Mouse (Mus musculus): ENCODE results near the gene Gm20388. TPM values are rescaled to one million over a fixed set of nuclear protein-coding genes. Genes with fewer than 3 reads are reported as not detected.

Gm20388 gene
- polyA plus RNA-seq, 1 experiment from 2014 or later, result not detected

DNA sequence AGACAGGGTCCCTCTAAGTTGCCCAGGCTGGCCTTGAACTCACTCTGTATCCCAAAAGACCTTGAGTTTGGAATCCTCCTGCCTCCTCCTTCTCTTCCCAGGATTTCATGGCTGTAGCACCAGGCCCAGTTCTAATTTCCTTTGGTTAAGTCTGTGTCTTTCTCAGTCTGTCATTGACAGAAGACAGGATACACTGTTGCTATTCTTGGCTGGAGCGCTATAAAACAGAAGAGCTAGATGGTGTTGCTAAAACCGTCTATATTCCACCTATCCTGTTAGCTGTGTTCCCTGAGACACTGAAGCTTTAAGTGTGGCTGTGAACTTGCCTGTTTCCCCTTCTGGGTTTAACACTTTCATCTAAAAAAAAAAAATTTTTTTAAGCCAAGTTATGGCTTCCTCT, 4301.5 kb downstream of the Gm20388 start:
- no peaks in the 10 kb centered on the region for H3K27me3 ChIP-seq (ENCODE audit: control insufficient read depth, insufficient read depth, low read length)

DNA sequence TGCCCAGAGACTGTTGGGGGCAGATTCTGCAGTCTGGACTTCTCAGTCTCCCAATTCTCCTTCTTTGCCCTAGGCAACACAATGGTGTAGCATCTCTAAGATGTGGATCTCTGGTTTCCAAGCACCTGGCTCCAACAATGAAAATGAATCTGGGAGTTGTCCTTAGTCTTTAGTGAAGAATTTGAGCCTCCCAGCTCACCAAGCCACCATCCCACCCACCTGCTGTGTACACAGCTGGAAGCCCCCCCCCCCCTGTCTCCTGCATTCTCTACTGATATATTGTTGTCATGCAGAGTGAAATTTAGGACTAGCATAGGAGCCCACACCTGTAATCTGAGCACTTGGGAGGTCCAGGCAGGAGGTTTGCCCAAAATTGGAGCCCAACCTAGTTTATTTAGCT, 4306.3 kb downstream of the Gm20388 start:
- H3K4me1 ChIP-seq (ENCODE audit: control insufficient read depth, insufficient read depth, low read length), result 0 out of 2 replicates have a peak, but pooled peaks cover 3% of the 10 kb centered on the region
- no peak overlapping the region for H3K4me2 ChIP-seq (replicated peaks; ENCODE audit: low read depth, low read length)
- H3K27me3 ChIP-seq (ENCODE audit: control insufficient read depth, insufficient read depth, low read length), result no peaks in the 10 kb centered on the region
- no peaks in the 10 kb centered on the region for H3K9me3 ChIP-seq (ENCODE audit: control insufficient read depth, low read length)
- no peak overlapping the region for H3K4me3 ChIP-seq (ENCODE audit: low read length)
- H3K36me3 ChIP-seq (ENCODE audit: control insufficient read depth, insufficient read depth, low read length), result no peaks in the 10 kb centered on the region
- 0 out of 2 replicates have a peak, but pooled peaks have one; percentile 39 for ATAC-seq (ENCODE audit: low FRiP score, low TSS enrichment)
- H3K9ac ChIP-seq (ENCODE audit: low read depth, low read length), result no peak overlapping the region
- no peak overlapping the region for H3K27ac ChIP-seq (ENCODE audit: low read depth, low read length)

More for the DNA sequence above, 4301.5 kb downstream of the Gm20388 start:
- H3K4me1 ChIP-seq (ENCODE audit: control insufficient read depth, insufficient read depth, low read length), result no peaks in the 10 kb centered on the region
- no peak overlapping the region for H3K27ac ChIP-seq (ENCODE audit: low read depth, low read length)
- H3K4me2 ChIP-seq (replicated peaks; ENCODE audit: low read depth, low read length), result no peak overlapping the region
- no peak overlapping the region for H3K4me3 ChIP-seq (ENCODE audit: low read length)
- no peak overlapping the region for H3K9ac ChIP-seq (ENCODE audit: low read depth, low read length)
- WGBS, result 62% methylated on average over 2 of the region's 2 CpGs
- no peak for ATAC-seq (ENCODE audit: low FRiP score, low TSS enrichment)
- no peaks in the 10 kb centered on the region for H3K9me3 ChIP-seq (ENCODE audit: control insufficient read depth, low read length)
- H3K36me3 ChIP-seq (ENCODE audit: control insufficient read depth, insufficient read depth, low read length), result no peaks in the 10 kb centered on the region

DNA sequence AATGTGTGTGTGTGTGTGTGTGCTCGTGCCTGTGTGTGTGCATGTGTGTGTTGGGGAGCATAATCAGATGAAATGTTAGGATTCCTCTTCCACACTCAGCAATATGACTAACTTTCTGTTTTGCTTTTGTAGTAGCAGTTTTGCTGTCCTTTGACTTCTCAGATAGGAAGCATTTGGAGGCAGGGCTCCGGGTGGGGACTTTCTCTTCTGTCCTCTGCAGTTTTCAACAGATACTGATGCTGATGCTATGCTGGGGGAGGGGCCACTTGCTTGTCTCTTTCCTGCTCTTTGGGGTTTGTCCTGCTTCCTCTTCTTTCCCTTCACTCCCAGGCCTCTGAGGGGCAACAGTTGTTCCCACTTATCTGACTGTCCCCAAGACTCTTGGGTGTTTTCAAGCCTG, 4319.2 kb downstream of the Gm20388 start:
- no peak overlapping the region for H3K4me2 ChIP-seq (replicated peaks; ENCODE audit: low read depth, low read length)
- no peaks in the 10 kb centered on the region for H3K27me3 ChIP-seq (ENCODE audit: control insufficient read depth, insufficient read depth, low read length)
- no peak overlapping the region for H3K27ac ChIP-seq (ENCODE audit: low read depth, low read length)
- no peak for ATAC-seq (ENCODE audit: low FRiP score, low TSS enrichment)
- no peaks in the 10 kb centered on the region for H3K9me3 ChIP-seq (ENCODE audit: control insufficient read depth, low read length)
- H3K4me1 ChIP-seq (ENCODE audit: control insufficient read depth, insufficient read depth, low read length), result no peaks in the 10 kb centered on the region
- H3K4me3 ChIP-seq (ENCODE audit: low read length), result no peak overlapping the region
- H3K9ac ChIP-seq (ENCODE audit: low read depth, low read length), result no peak overlapping the region
- 59% methylated on average over 2 of the region's 2 CpGs for WGBS
- no peaks in the 10 kb centered on the region for H3K36me3 ChIP-seq (ENCODE audit: control insufficient read depth, insufficient read depth, low read length)

DNA sequence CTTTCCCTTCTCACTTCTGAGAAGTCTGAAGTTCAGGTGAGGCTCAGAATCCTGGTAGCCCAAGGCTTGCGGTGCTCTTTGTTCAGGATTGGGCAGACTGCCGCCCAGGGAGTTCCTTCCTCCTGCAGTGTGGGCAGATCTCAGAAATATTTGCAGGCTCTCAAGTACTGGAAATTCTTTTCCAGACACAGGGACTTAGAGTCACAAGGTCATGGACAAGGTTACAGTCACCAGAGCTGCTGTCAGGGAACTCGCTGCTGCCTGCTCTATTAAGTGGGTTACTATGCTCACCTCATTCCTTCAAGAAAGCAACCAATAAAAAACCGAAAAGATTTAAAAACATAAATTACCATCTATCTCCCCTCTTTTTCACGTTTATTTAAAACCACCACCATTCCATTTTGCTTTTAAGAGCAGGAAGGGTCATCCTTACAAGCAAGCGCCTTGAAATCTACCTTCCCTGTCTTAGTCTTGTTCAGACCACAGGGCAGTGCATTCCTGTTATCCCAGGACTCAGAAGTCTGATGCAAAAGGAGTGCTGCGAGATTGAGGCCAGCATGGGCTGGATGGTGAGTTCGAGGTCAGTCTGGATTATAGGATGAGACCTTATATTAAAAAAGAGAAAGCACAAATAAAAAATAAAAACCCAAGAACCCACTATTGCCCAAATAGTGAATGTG, 4320.0 kb downstream of the Gm20388 start:
- no peaks in the 10 kb centered on the region for H3K36me3 ChIP-seq (ENCODE audit: control insufficient read depth, insufficient read depth, low read length)
- H3K27ac ChIP-seq (ENCODE audit: low read depth, low read length), result no peak overlapping the region
- H3K9me3 ChIP-seq (ENCODE audit: control insufficient read depth, low read length), result no peaks in the 10 kb centered on the region
- ATAC-seq (ENCODE audit: low FRiP score, low TSS enrichment), result peak; percentile 34; the same call in 1 of the 2 replicates
- H3K4me3 ChIP-seq (ENCODE audit: low read length), result peak overlapping the region; percentile 90
- H3K27me3 ChIP-seq (ENCODE audit: control insufficient read depth, insufficient read depth, low read length), result no peaks in the 10 kb centered on the region
- H3K4me2 ChIP-seq (replicated peaks; ENCODE audit: low read depth, low read length), result peak overlapping the region; percentile 92
- H3K9ac ChIP-seq (ENCODE audit: low read depth, low read length), result peak overlapping the region; percentile 90; the same call in 1 of the 2 replicates
- H3K4me1 ChIP-seq (ENCODE audit: control insufficient read depth, insufficient read depth, low read length), result no peaks in the 10 kb centered on the region
- 50% methylated on average over 8 of the region's 8 CpGs for WGBS

DNA sequence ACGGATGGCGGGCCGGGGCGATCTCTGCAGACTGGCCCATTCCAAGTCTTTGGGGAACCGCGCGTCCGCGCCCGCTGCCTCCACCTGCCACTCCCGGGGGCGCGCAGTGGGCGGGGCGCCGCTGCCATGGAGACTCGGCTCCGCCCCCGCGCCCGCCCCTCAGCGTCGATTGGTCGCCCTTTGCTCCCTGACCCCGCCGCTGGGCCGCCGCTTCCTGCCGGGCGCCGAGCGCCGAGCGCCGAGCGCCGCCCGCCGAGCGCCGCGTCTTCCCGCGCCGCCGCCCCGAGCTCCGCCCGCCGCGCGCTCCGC, 4320.5 kb downstream of the Gm20388 start, which contains the start of gene Galnt2:
Galnt2 (plus strand) TSS at position 216 of the 309 bp plus-strand sequence.
- ATAC-seq (ENCODE audit: low FRiP score, low TSS enrichment), result peak; percentile 88
- WGBS, result 1% methylated on average over 28 of the region's 53 CpGs
- Histone ChIP-seq H3K4me1 (ENCODE audit: control insufficient read depth, insufficient read depth, low read length) (no peaks in the 10 kb centered on the region), H3K36me3 (ENCODE audit: control insufficient read depth, insufficient read depth, low read length) (no peaks in the 10 kb centered on the region), H3K4me2 (replicated peaks; ENCODE audit: low read depth, low read length) (peak within 1 kb of the TSS; percentile 92), H3K27me3 (ENCODE audit: control insufficient read depth, insufficient read depth, low read length) (no peaks in the 10 kb centered on the region), H3K9ac (ENCODE audit: low read depth, low read length) (peak within 1 kb of the TSS; percentile 90), H3K4me3 (ENCODE audit: low read length) (peak within 1 kb of the TSS; percentile 90), H3K27ac (ENCODE audit: low read depth, low read length) (no peak within 1 kb of the TSS), H3K9me3 (ENCODE audit: control insufficient read depth, low read length) (no peaks in the 10 kb centered on the region)

DNA sequence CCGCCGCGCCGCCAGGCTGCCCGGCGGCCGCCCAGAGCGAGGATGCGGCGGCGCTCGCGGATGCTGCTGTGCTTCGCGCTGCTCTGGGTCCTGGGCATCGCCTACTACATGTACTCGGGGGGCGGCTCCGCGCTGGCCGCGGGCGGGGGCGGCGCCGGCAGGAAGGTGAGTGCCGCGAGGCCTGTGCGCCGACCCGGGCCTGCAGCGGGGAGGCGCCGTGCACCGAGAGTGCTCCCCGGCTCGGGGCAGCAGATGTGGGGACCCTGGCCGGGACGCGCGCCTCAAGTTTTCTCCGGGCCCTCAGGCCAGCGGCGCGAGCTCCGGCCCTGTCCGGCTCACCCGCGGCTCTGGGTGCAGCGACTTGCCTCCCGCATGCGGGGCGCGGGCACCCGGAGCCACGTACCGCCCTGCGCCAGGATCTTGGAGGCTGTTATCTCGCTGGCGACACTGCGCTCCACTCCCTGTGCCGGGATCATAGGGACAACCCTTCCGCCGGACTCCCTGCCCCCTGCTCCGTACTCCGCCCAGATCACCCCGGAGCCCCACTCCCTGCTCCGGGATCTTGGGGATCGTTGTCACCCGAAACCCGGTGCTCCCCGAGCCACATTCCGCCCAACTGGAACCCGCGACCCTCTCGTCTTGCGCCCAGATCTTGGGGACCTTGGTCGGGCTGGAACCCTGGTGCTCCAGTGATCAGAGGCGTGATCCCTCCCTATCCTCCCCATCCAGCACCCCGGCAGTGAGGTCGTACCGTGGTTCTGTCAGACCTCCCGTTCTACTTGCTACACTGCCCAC, 4321.0 kb downstream of the Gm20388 start:
- Histone ChIP-seq H3K9me3 (ENCODE audit: control insufficient read depth, low read length) (no peaks in the 10 kb centered on the region), H3K27me3 (ENCODE audit: control insufficient read depth, insufficient read depth, low read length) (no peaks in the 10 kb centered on the region), H3K4me3 (ENCODE audit: low read length) (peak overlapping the region; percentile 90), H3K27ac (ENCODE audit: low read depth, low read length) (no peak overlapping the region), H3K36me3 (ENCODE audit: control insufficient read depth, insufficient read depth, low read length) (no peaks in the 10 kb centered on the region), H3K4me2 (replicated peaks; ENCODE audit: low read depth, low read length) (peak overlapping the region; percentile 92), H3K4me1 (ENCODE audit: control insufficient read depth, insufficient read depth, low read length) (no peaks in the 10 kb centered on the region), H3K9ac (ENCODE audit: low read depth, low read length) (peak overlapping the region; percentile 90)
- ATAC-seq (ENCODE audit: low FRiP score, low TSS enrichment), result peak; percentile 82
- under 1% methylated on average over 68 of the region's 83 CpGs for WGBS

DNA sequence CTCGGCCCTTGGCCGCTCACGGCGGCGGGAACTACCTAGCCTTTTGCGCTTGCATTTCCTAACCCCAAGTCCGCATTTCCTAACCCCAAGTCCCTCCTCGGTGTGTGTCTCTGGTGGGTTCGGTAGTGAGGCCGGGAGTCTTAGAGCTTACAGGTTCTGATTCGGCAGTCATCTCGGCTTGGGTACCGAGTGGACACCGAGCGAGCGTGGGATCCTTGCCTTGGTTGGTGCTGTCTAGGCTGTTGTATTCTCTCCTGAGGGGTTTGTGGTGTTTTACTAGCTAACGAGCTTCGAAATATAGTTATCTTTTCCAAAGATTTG, 4321.6 kb downstream of the Gm20388 start:
- H3K4me1 ChIP-seq (ENCODE audit: control insufficient read depth, insufficient read depth, low read length), result no peaks in the 10 kb centered on the region
- peak overlapping the region; percentile 90 for H3K9ac ChIP-seq (ENCODE audit: low read depth, low read length)
- 2% methylated on average over 18 of the region's 18 CpGs for WGBS
- H3K9me3 ChIP-seq (ENCODE audit: control insufficient read depth, low read length), result no peaks in the 10 kb centered on the region
- H3K4me2 ChIP-seq (replicated peaks; ENCODE audit: low read depth, low read length), result peak overlapping the region; percentile 92
- H3K4me3 ChIP-seq (ENCODE audit: low read length), result peak overlapping the region; percentile 90
- no peaks in the 10 kb centered on the region for H3K36me3 ChIP-seq (ENCODE audit: control insufficient read depth, insufficient read depth, low read length)
- no peaks in the 10 kb centered on the region for H3K27me3 ChIP-seq (ENCODE audit: control insufficient read depth, insufficient read depth, low read length)
- H3K27ac ChIP-seq (ENCODE audit: low read depth, low read length), result no peak overlapping the region
- no peak for ATAC-seq (ENCODE audit: low FRiP score, low TSS enrichment)

DNA sequence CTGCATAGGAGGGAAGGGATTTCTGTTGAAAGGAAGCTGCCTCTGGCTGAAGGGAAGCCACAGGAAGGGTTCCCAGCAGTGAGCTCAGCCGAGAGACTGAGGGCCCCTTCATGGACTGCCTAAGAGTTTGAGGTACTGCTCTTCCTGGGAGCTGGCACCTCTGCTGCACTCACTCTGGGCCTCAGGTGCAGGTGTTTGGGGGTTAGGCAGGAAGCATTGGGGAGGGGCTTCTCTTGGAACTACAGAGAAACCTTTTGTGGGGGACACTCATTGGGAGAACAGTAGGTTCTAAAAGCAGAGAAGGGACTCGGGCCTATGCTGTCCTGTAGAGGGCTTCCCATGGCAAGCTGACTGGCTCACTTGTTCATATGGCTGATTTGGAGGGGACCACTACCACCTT, 4323.9 kb downstream of the Gm20388 start:
- WGBS, result 65% methylated on average over 2 of the region's 2 CpGs
- Histone ChIP-seq H3K36me3 (ENCODE audit: control insufficient read depth, insufficient read depth, low read length) (no peaks in the 10 kb centered on the region), H3K27me3 (ENCODE audit: control insufficient read depth, insufficient read depth, low read length) (no peaks in the 10 kb centered on the region), H3K4me1 (ENCODE audit: control insufficient read depth, insufficient read depth, low read length) (peaks cover 5% of the 10 kb centered on the region; the same call in 1 of the 2 replicates), H3K4me2 (replicated peaks; ENCODE audit: low read depth, low read length) (no peak overlapping the region), H3K27ac (ENCODE audit: low read depth, low read length) (no peak overlapping the region), H3K9ac (ENCODE audit: low read depth, low read length) (no peak overlapping the region), H3K9me3 (ENCODE audit: control insufficient read depth, low read length) (no peaks in the 10 kb centered on the region), H3K4me3 (ENCODE audit: low read length) (no peak overlapping the region)
- ATAC-seq (ENCODE audit: low FRiP score, low TSS enrichment), result no peak

DNA sequence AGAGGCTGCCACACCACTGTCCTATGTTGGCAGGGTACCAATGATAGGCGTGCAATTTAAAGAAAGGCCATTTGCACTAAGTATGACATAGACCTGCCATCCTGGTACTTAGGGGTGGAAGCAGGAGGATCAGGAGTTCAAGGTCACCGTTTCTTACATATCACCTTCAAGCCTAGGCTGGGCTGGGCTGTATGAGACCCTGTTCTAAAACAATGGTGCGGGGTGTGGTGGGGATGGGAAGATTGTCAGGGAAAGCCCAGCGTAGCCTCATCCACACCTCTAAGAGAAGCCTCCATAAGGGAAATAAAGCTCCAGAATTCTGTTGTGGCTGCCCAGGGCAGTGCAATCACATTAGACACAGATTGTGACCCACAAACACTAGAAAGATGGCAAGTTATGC, 4324.9 kb downstream of the Gm20388 start:
- Histone ChIP-seq H3K9me3 (ENCODE audit: control insufficient read depth, low read length) (no peaks in the 10 kb centered on the region), H3K9ac (ENCODE audit: low read depth, low read length) (no peak overlapping the region), H3K27me3 (ENCODE audit: control insufficient read depth, insufficient read depth, low read length) (no peaks in the 10 kb centered on the region), H3K4me3 (ENCODE audit: low read length) (no peak overlapping the region), H3K4me2 (replicated peaks; ENCODE audit: low read depth, low read length) (no peak overlapping the region), H3K27ac (ENCODE audit: low read depth, low read length) (no peak overlapping the region), H3K4me1 (ENCODE audit: control insufficient read depth, insufficient read depth, low read length) (peaks cover 12% of the 10 kb centered on the region), H3K36me3 (ENCODE audit: control insufficient read depth, insufficient read depth, low read length) (no peaks in the 10 kb centered on the region)
- 94% methylated on average over 4 of the region's 4 CpGs for WGBS
- no peak for ATAC-seq (ENCODE audit: low FRiP score, low TSS enrichment)
